Mouse (Mus musculus): Measurements from ENCODE around the gene Ptpdc1.

Gene Ptpdc1

DNA sequence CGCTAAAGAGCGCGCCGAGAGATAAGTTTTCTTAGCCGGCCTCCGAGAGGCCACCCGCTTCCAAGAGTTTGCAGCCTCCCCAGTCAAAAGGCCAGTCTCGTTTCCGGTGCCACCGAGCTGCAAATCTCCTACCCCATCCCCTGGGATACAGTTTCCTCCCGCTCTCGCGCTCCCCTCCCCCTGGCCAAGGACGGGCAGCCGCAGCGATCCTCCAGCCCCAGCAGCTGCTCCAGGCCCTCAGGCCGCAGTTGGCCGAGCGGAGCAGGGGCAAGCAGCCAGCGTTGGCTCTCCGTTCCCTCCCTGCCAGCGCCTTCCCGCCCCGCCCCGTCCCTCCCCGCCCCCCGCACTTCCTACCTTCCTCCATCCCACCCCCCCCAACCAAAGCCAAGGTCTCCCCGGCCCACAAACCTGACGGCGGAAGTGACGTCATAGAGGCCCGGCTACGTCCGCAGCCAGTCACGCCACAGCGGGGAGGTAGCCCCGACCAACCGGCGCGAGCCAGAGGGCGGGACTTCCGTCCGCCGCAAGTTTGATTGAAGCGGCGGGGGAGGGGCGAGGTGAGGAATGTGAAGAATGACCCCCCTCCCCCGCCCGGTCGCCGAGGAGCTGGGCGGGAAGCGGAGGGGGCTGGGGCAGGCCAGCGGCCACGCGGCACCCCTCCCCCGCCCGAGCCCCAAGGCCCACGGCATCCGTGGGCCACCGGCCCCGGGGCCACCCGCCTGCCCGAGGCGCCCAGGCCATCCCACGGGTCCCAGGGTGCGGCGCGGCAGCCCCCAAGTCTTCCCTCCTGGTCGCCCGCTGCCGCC lies 79.8 kb downstream of the Ptpdc1 start:
- DNase-seq = peak; percentile 100

- DNase-seq = no peak
Measured at GRCm38 (mm10) chr13:48544867-48545266, 80.6 kb downstream of the Ptpdc1 start.

DNA sequence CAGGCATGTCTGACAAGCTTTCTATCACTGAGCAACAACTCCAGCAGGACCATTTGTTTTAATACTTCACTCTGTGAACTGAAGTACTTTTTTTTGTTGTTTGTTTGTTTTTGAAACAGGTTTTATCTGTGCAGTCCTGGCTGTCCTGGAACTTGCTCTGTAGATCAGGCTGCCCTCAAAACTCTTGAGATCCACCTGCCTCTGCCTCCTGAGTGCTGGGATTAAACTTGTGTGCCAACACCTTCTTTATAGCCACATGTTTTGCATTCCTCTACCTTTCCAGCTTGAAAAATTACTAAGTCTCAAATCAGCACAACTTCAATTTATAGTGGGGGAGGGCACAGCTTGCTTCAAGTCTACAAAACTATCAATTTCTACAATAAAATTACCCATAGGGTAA lies 81.1 kb downstream of the Ptpdc1 start:
- DNase-seq = no peak

- DNase-seq = no peak
Measured at GRCm38 (mm10) chr13:48540488-48540887, 85.0 kb downstream of the Ptpdc1 start.

- DNase-seq = no peak
Measured at GRCm38 (mm10) chr13:48533441-48533840, 92.0 kb downstream of the Ptpdc1 start.

DNA sequence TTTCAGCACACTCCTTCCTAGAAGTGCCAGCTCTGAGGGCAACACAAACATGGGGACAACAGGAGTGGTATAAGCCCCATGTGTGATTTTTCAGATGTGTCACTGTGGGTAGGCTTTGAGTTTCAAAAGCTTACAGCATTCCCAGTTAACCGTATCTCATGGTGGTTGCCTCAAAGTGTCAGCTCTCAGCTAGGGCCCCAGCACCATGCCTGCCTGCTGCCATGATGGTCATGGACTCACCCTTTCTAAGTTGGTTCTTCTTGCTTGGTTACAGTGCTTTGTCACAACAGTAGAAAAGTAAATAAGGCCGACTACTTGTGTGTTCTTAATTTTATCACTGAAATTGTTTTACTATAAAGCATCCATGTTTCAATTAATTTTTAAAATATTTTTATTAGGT lies 94.0 kb downstream of the Ptpdc1 start:
- DNase-seq = no peak

DNA sequence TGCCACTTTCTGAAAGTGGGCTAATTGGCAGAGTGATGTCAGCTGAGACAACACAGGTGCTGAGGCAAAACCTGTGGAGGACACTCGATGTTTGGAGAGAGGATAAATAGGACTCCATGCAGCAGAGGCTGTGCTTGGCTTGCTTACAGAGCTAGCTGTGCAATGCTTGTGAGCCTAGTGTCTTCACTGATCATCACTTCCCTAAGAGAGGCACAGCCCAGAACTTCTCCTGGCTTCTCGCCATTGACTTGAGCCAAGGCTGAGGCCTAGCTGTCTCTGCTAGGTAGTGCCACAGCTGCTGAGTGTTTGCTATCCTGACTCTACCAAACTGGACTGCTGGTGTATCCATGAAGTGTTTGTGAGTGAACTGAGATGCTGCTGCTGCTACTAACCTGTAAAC lies 94.8 kb downstream of the Ptpdc1 start:
- DNase-seq = peak; percentile 34 to 49

DNA sequence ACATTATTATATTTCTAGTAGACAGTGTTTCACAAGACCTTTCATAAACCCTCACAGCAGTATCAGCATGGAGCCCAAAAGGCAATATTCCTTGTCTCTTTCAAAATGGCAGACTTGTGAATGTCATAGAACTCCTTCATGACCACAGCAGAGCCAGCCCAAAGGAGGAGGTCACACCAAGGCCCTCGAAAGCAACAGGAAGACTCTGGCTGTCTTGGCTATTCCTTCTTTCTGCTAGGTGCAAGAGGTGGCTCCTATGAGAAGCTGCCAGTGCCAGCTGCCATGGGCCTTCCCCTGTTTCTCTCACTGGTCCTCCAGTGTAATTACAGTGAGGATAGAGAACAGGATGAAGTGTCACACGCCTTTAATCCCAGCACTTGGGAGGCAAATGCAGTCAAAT lies 96.4 kb downstream of the Ptpdc1 start:
- DNase-seq = no peak

- DNase-seq = peak; percentile 56 to 71
Measured at GRCm38 (mm10) chr13:48528123-48528871, 97.2 kb downstream of the Ptpdc1 start.
